ENCODE assay signal across 16 mouse cellular contexts in the genomic region with DNA sequence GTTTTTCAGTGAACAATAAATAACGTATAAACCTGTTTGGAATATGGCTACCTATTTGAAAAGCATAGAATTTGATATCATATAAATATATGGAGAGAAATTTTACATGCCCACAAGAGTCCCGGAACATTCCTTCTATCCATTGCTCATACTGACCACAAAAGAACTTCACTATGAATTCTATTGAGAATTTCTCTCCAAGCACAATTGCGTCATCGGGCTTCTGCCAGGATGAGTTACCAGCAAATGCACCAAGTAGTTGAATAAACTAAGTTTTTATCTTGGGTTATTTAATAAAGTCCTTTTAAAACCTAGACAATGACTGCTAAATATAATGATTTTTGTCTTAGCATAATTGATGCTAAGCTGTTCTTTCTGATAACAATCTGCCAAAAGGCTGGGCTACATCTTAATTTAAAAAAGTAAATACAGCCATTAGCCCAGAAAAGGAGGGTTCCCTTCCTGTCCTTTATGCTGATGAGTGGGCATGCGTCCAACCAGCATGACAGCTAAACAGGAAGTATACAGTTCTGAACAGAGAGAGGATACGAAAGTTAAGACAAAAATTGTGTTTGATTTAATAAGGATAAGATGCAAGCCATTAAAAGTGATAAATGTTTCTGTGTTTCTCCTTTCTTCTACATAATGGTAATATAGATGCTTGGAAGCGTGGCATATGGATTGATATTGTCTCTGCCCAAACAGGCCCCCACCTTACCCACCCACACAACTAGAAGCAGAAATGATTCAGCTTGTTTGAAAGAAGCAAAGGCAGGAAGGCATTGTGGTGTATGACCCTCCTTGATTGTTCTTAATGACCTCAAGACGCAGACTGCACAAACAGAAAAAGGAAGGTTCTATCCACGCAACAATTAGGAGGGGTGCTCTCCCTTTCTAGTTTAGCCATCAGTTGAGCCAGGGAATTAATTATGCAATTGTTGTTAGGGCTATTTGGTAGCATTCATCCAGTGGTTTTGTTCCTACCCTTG. TPM values are rescaled to one million over a fixed set of nuclear protein-coding genes. Genes with fewer than 3 reads are reported as not detected.
DNase-seq lines count a peak whose midpoint lies in the region; ATAC-seq lines count a peak whose summit lies in the region.
"Had no signal": no experiment of that assay in that cellular context is flagged by ENCODE, and none has a peak within 500 bp of the region (broad histone marks: within the 10 kb centered on the region; RNA-seq: fewer than 3 reads in every experiment).

No protein-coding gene starts in this region.

- H3K4me2 ChIP-seq in liver, embryonic 12.5 days, result no peak overlapping the region
- H3K4me2 ChIP-seq: embryonic facial prominence, embryonic 12.5 days; heart, embryonic 13.5 days; hindbrain, embryonic 15.5 days; stomach, embryonic 15.5 days had no signal

- H3K4me3 ChIP-seq in liver, embryonic 12.5 days, result no peak overlapping the region
- H3K4me3 ChIP-seq: embryonic facial prominence, embryonic 12.5 days; heart, embryonic 13.5 days; hindbrain, embryonic 15.5 days; stomach, embryonic 15.5 days had no signal

- H3K9me3 ChIP-seq in liver, embryonic 12.5 days (replicated peaks), result no peaks in the 10 kb centered on the region
- H3K9me3 ChIP-seq: embryonic facial prominence, embryonic 12.5 days; heart, embryonic 13.5 days; hindbrain, embryonic 15.5 days; stomach, embryonic 15.5 days had no signal

- no peak for ATAC-seq in liver, embryonic 12.5 days
- ATAC-seq: forebrain, embryonic 14.5 days had no signal

- no peaks in the 10 kb centered on the region for H3K4me1 ChIP-seq in liver, embryonic 12.5 days
- H3K4me1 ChIP-seq: embryonic facial prominence, embryonic 12.5 days; hindbrain, embryonic 15.5 days; stomach, embryonic 15.5 days had no signal

- no peaks in the 10 kb centered on the region for H3K36me3 ChIP-seq in liver, embryonic 12.5 days
- H3K36me3 ChIP-seq: embryonic facial prominence, embryonic 12.5 days; heart, embryonic 13.5 days; hindbrain, embryonic 15.5 days; stomach, embryonic 15.5 days had no signal

- DNase-seq in spleen, postnatal 36 days (ENCODE audit: low spot score in 2 of 2), result peak; percentile 31 to 45
- DNase-seq in spleen, postnatal 14 days (ENCODE audit: low spot score in 2 of 2), result no peak
- peak; percentile 85 for DNase-seq in NIH3T3 (ENCODE audit: low read depth)
- peak; percentile 51 for DNase-seq in lung, postnatal 14 days
- no peak for DNase-seq in layer of hippocampus, postnatal 36 days
- no peak for DNase-seq in adrenal gland, adult 2 months
- DNase-seq: cerebellum, postnatal 10 days; gastrocnemius, postnatal 14 days; kidney, adult 9 months; thymus, postnatal 4 days had no signal

- WGBS in liver, embryonic 12.5 days (ENCODE audit: insufficient replicate concordance), result 64% methylated on average over 9 of the region's 9 CpGs

- H3K27ac ChIP-seq in liver, embryonic 12.5 days, result no peak overlapping the region
- H3K27ac ChIP-seq: embryonic facial prominence, embryonic 12.5 days; heart, embryonic 13.5 days; hindbrain, embryonic 15.5 days; stomach, embryonic 15.5 days had no signal

- H3K9ac ChIP-seq in liver, embryonic 12.5 days, result no peak overlapping the region
- H3K9ac ChIP-seq: embryonic facial prominence, embryonic 12.5 days; heart, embryonic 13.5 days; hindbrain, embryonic 15.5 days; stomach, embryonic 15.5 days had no signal

- H3K27me3 ChIP-seq in liver, embryonic 12.5 days (replicated peaks), result peaks cover 19% of the 10 kb centered on the region; the same call in 1 of the 2 replicates
- H3K27me3 ChIP-seq: embryonic facial prominence, embryonic 12.5 days; heart, embryonic 13.5 days; hindbrain, embryonic 15.5 days; stomach, embryonic 15.5 days had no signal

RNA-seq across cellular contexts. Expression of a gene that starts 6.7 kb away (rescaled TPM):
- total RNA-seq in layer of hippocampus, postnatal 36 days (2021), result 1 to 10 TPM; 5.5 to 5.6 TPM
- 5.0 and 5.1 TPM in 2 replicates for polyA plus RNA-seq in liver, embryonic 12.5 days (2016; fragmentation: Nextera tagmentation; extraction: Ambion mirVana)
- total RNA-seq in adrenal gland, adult 2 months (2021), result 10 to 100 TPM; 12.7 to 13.1 TPM
- polyA plus RNA-seq in adrenal gland, adult 2 months (2012; rRNA removed), result 31.1 and 32.5 TPM in 2 replicates

Comparison
In these comparisons a context has a peak if more than half of its experiments do, and no peak if none do; other contexts are left out.
1. DNase-seq: peak in spleen, postnatal 36 days (2 of 2), NIH3T3 (single experiment) and lung, postnatal 14 days (single experiment); none in spleen, postnatal 14 days (0 of 2), layer of hippocampus, postnatal 36 days (0 of 2) and adrenal gland, adult 2 months (single experiment).